Mouse (Mus musculus) G1E (cell line): ENCODE measurements around the gene Galp. TPM values are rescaled to one million over a fixed set of nuclear protein-coding genes. Genes with fewer than 3 reads are reported as not detected.

Source experiments
- ATAC-seq: 2 replicates; pipeline ENCODE4 v1.8.0; 2016; ENCODE audit warnings: mild to moderate bottlenecking; ENCODE audit not compliant: insufficient number of reproducible peaks, poor library complexity, low FRiP score, severe bottlenecking; ENCODE audit errors: extremely low read depth
- DNase-seq: peaks from one replicate; pipeline ENCODE4 v3.0.0; 2012; ENCODE audit warnings: low spot score
- H3K27me3 ChIP-seq: 2 replicates; pipeline ENCODE4 v1.6.1; 2012; ENCODE audit warnings: mild to moderate bottlenecking, low read length, inconsistent platforms; ENCODE audit not compliant: insufficient read depth
- H3K36me3 ChIP-seq: replicated peaks from 2 replicates; pipeline ENCODE3; 2012; ENCODE audit warnings: mild to moderate bottlenecking, inconsistent platforms
- H3K4me1 ChIP-seq: 2 replicates; pipeline ENCODE4 v1.6.1; 2012; ENCODE audit warnings: low read depth, low read length, inconsistent platforms, mixed read lengths; ENCODE audit not compliant: insufficient read depth
- H3K4me3 ChIP-seq: 2 replicates; pipeline ENCODE4 v1.5.1; 2012; ENCODE audit warnings: low read depth, mild to moderate bottlenecking, inconsistent platforms, low read length, moderate library complexity, mixed read lengths
- H3K9me3 ChIP-seq: replicated peaks from 2 replicates; pipeline ENCODE4 v1.6.1; 2012; ENCODE audit warnings: inconsistent platforms
- CTCF ChIP-seq: IDR thresholded peaks from 2 replicates; pipeline ENCODE4 v1.5.1; 2012; ENCODE audit warnings: low read depth, low read length, inconsistent platforms, mixed read lengths
- GATA1 ChIP-seq: IDR thresholded peaks from 2 replicates; pipeline ENCODE4 v1.6.1; 2012; ENCODE audit warnings: borderline replicate concordance, low read length, inconsistent platforms, mixed read lengths
- GATA2 ChIP-seq: IDR thresholded peaks from 2 replicates; pipeline ENCODE4 v1.6.1; 2012; ENCODE audit warnings: low read depth, low read length, inconsistent platforms, borderline replicate concordance
- POLR2AphosphoS5 ChIP-seq: IDR thresholded peaks from 2 replicates; pipeline ENCODE4 v1.6.1; 2012; ENCODE audit warnings: low read depth, low read length, inconsistent platforms; ENCODE audit not compliant: insufficient replicate concordance
- TAL1 ChIP-seq: conservative IDR thresholded peaks from 2 replicates; pipeline ENCODE4 v1.6.1; 2012; ENCODE audit warnings: low read depth, low read length, inconsistent platforms, mixed read lengths
- polyA plus RNA-seq: library from polyadenylated mRNA; stranded (reverse); fragments of >175 nt; gene quantifications from 2 replicates; pipeline ENCODE4 v1.2.3, GENCODE M21; 2012
- total RNA-seq, 2 experiments: library from RNA; stranded (forward) in 1 of 2; stranded (reverse) in 1 of 2; fragments of 200-1000 nt in 1 of 2; fragments of >200 nt in 1 of 2; fragmentation: Nextera tagmentation in 1 of 2; gene quantifications; 2 replicates each; pipeline ENCODE4 v1.2.3; 2014 to 2017

Gene Galp
- total and polyA plus RNA-seq, 3 experiments: not detected

DNA sequence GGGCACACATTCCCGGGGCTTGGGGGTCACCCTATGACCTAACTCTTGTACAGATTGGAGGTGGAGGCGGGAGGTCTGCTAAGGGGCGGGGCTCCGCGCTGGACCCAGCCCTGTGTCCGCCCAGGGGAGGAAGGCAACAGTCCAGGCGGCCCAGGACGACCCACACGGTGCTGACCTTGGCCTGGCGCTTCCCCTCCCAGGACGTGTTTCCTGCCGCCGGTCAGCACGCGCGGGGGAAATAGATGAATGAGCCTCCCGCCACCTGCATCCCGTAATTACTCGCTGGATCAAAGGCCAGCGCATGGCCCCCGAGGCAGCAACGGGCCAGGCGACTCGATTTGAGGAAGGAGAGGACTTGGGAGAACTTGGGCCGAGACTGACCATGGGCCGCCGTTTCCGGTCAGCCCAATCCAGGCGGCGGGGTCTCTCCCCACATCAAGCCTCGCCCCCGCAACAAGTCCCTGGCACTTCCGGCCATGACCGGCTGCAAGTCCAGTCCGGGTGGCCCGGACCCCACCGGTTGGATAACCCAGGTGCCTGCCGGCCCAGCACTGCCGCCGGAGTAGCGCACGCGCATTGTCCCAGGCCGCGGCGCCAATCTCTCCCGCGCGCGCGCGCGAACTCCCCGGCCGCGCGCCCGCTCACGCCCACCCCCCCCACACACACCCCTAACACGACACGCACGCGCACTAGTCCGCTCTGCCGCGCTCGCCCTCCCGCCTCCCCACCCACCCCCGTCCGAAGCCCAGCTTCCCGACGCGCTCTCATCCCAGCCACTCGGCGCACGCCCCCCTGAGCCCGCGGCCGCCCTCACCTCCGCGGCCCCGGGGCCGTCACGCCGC lies 41.6 kb upstream of the Galp start:
- Histone ChIP-seq H3K4me3 (peak overlapping the region; percentile 90), H3K4me1 (peaks cover 63% of the 10 kb centered on the region), H3K9me3 (no peaks in the 10 kb centered on the region), H3K36me3 (peaks cover 37% of the 10 kb centered on the region), H3K27me3 (no peaks in the 10 kb centered on the region)
- DNase-seq (peak; percentile 83), ATAC-seq (no peak)
- TF ChIP-seq GATA2: no peak
- no peak for TF ChIP-seq GATA1

- ATAC-seq: peak; percentile 89
- no peaks in the 10 kb centered on the region for H3K27me3 ChIP-seq
- TF ChIP-seq GATA2: no peak
- no peak for TF ChIP-seq TAL1
- no peak for TF ChIP-seq POLR2AphosphoS5
- no peak for TF ChIP-seq GATA1
- TF ChIP-seq CTCF: no peak
- peak; percentile 97 for DNase-seq
- no peaks in the 10 kb centered on the region for H3K9me3 ChIP-seq
- H3K4me3 ChIP-seq: peak within 1 kb of the TSS; percentile 90
- peaks cover 59% of the 10 kb centered on the region for H3K4me1 ChIP-seq
- H3K36me3 ChIP-seq: peaks cover 31% of the 10 kb centered on the region
Observed at GRCm38 (mm10) chr7:6155901-6156411, 40.9 kb upstream of the Galp start, which contains the start of gene Zfp787. Gene Zfp787, minus strand, starts transcription at chr7:6155997.

DNA sequence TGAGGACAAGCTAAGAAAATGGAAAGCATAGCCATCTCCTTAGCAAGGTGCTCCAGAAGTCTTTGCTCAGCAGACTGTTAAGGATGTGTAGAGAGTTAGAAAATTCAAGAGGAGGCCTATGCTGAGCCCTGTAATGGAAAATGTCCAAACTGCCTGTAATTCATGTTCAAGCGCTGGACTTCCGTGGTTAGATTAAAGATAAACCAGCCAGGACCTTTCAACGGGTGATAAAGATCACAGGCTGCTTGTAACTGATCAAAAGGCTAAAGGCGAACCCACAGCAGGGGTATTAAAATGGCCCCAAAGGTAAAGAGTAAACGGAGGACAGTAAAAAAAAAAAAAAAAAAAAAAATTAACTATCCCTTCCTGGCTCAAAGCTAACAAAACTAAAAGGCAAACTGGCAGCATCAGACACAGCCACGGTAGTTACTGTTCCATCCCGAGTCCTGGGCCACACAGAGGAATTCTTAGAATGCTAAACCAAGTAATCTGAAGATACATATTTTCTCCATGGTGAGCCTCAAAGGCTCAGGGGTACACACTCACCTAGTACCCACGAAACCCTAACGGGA lies 39.9 kb upstream of the Galp start:
- ATAC-seq (no peak), DNase-seq (no peak)
- peaks cover 49% of the 10 kb centered on the region for H3K4me1 ChIP-seq
- H3K9me3 ChIP-seq: no peaks in the 10 kb centered on the region
- no peaks in the 10 kb centered on the region for H3K27me3 ChIP-seq
- H3K4me3 ChIP-seq: peak overlapping the region; percentile 90
- H3K36me3 ChIP-seq: peaks cover 21% of the 10 kb centered on the region
- TF ChIP-seq CTCF (no peak), GATA2 (no peak), TAL1 (no peak)

GRCm38 (mm10) chr7:6157479-6157878 lies 39.4 kb upstream of the Galp start:
- H3K4me3 ChIP-seq: no peak overlapping the region; the same call in 1 of the 2 replicates
- ATAC-seq (no peak), DNase-seq (no peak)
- H3K27me3 ChIP-seq: no peaks in the 10 kb centered on the region
- peaks cover 46% of the 10 kb centered on the region for H3K4me1 ChIP-seq
- H3K9me3 ChIP-seq: no peaks in the 10 kb centered on the region
- no peak for TF ChIP-seq TAL1
- TF ChIP-seq CTCF: no peak
- TF ChIP-seq GATA2: no peak
- no peak for TF ChIP-seq GATA1
- no peak for TF ChIP-seq POLR2AphosphoS5
- H3K36me3 ChIP-seq: peaks cover 20% of the 10 kb centered on the region

DNA sequence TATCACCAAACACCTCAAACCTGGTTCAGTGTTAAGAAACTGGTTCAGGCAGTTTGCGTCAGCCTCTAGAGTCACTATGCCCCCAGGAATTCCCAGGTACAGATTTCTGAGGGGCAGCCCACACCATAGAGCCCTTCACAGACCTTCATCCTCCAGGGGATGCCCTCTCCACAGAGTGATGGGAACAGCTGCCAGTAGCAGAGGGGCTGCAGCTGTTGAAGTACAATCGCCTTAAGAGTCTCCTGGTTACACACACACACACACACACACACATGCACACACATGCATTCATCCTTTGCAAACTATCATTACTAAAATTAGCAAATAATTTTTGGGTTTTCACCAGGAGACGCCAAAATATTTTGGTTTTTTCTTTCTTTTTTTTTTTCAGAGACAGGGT lies 37.3 kb upstream of the Galp start:
- DNase-seq (no peak), ATAC-seq (no peak)
- H3K36me3 ChIP-seq: peaks cover 6% of the 10 kb centered on the region
- TF ChIP-seq GATA1 (no peak), GATA2 (no peak), CTCF (no peak), TAL1 (no peak), POLR2AphosphoS5 (no peak)
- no peak overlapping the region for H3K4me3 ChIP-seq
- peaks cover 25% of the 10 kb centered on the region for H3K4me1 ChIP-seq
- no peaks in the 10 kb centered on the region for H3K9me3 ChIP-seq
- H3K27me3 ChIP-seq: no peaks in the 10 kb centered on the region

DNA sequence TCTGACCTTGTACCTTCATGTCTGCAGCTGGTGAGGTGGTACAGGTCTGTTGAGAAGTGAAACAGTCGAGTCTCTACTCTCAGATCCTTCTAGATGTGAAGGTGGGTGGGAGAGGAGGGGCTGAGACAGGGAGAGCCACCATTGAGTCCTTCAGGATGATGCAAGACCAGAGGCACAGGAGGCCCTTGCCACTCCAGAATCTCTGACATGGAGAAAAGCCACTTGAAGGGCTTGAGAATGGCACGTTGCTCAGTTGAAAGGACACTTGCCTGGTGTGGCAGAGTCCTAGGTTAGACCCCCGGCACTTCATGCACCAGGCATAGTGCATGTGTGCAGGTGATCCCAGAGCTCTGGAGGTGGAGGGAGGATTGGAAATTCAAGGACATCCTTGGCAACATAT lies 35.3 kb upstream of the Galp start:
- ATAC-seq (no peak), DNase-seq (no peak)
- Histone ChIP-seq H3K9me3 (no peaks in the 10 kb centered on the region), H3K4me1 (peaks cover 16% of the 10 kb centered on the region), H3K36me3 (peaks cover 6% of the 10 kb centered on the region), H3K4me3 (no peak overlapping the region), H3K27me3 (no peaks in the 10 kb centered on the region)
- no peak for TF ChIP-seq TAL1
- no peak for TF ChIP-seq CTCF
- TF ChIP-seq GATA1: no peak
- TF ChIP-seq GATA2: no peak
- TF ChIP-seq POLR2AphosphoS5: no peak
